Mouse (Mus musculus): ENCODE results near the gene Mtch1.

- TF ChIP-seq POLR2A (IDR thresholded peaks at IDR 0.05; ENCODE audit: control insufficient read depth, extremely low read depth, insufficient read depth, low read length, poor library complexity), result no peak
- no peak for TF ChIP-seq CTCF (IDR thresholded peaks at IDR 0.05; ENCODE audit: borderline replicate concordance, control insufficient read depth, extremely low read depth, insufficient read depth, low read length, poor library complexity)
These were observed 34.7 kb upstream of the Mtch1 start for GRCm38 (mm10) chr17:29382417-29382816.

Data from thymus, adult 2 months (tissue).